Mouse (Mus musculus): ENCODE results near the gene Arhgef3. TPM values are rescaled to one million over a fixed set of nuclear protein-coding genes. Genes with fewer than 3 reads are reported as not detected.

The Arhgef3 gene
- total RNA-seq, 2 experiments from 2014 or later, result 5.8 to 6.3 TPM

DNA sequence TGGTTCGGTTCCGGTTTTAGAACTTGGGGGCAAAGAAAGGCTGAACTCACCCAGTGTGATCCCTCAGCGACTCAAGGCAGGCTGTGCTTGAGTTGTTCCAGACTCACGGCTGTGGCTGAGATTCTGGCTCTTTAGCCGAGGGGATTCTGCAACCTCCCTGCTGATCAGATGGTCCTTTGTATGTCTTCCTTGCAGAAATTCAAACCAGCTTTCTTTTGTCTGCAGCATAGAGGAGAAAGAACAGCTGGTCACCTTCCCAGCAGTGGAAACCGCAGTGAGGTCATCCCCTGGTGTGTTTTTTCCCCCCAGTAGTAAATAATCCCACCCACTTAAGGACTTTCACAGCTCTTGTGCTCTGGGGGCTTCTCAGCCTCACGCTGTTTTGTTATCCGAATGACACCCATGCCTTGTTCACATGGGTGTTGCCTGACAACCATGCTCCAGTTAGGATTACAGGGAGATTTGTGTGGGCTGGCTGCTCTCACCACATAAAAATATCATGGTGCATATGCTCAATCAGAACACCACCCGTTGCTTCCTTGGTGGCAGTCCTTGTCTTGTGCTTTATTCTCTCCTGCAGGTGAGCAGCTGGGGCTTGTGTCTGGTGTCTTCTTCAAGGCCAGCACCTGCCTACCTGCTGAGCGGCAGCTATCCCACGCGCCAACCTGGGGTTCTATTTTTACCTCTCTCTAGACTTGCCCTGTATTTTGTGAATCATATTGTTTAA, 8.8 kb upstream of the Arhgef3 start:
- no peak for ATAC-seq (replicated peaks; ENCODE audit: low FRiP score, poor library complexity, severe bottlenecking)

DNA sequence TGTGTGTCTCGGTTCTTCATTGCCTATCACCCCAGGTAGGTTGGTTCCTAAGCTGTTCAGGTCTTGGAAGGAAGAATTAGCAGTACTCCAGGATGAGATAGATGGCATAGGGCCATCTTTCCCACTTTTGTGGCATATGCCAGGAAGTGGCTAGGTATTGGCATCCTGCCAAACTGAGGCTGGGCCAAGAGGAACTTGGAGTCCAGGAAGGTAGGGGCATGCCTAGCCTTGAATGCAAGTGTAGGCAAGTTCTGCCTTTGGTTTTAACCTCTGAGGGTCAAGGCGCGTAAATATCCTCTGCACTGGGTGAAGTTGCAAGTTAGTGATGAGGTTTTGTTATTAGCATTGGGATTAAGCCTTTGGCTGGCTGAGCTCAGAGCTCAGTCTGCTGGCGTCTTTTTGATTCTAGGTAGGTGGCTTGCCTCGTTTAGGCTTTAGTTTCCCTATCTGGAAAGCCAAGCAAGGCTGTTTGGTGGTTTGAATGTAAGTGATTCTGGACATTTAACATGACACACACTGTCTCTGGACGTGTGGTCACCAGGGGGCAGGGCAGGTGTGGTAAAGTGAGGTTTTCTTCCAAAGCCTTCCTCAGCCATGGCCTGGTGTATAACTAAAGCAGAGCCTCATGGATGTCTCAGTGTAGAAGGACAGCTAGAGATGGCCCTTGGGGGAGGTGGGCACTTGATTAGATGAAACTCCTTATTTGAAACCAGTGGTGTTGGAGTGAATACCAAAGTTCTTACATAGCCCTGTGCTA, 5.8 kb upstream of the Arhgef3 start:
- ATAC-seq (replicated peaks; ENCODE audit: low FRiP score, poor library complexity, severe bottlenecking), result no peak

DNA sequence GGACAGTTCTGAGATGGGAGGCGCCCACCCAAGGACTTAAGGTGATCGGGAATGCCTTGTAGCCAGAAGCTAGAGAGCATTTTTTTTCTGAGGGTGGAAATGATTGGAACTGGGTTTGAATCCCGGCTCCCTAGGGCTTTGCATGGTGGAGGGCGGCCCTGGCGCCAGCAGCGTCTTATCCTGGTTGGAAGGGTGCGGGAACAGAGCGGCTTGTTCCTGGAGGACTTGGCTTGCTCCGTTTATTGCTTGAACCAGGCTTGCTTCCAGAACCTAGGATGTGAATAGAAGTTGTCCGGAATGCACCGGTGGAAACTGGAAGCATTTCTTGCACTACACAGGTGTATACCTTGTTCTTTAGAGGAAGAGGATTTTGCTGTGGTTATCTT, 569 bp downstream of the Arhgef3 start:
- no peak for ATAC-seq (replicated peaks; ENCODE audit: low FRiP score, poor library complexity, severe bottlenecking)

DNA sequence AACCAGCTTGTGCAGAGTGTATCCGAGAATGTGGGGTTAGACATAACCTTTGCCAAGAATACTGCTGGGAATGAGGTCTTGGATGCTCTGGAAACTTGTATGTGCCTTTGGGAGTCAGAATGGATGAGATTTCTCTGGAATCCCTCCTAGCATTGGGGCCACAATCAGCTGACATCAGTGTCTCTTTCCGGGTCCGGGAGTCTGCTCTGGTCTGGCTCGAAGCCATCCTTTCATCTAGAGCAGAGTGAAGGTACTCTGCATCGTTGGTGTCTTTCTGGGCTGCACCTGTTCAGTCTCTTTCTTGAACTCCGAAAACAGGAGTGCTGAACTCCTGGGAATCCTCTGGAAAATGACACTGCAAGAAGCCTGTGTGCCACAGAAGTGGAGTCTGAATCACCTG, 1.3 kb downstream of the Arhgef3 start:
- no peak for ATAC-seq (replicated peaks; ENCODE audit: low FRiP score, poor library complexity, severe bottlenecking)

DNA sequence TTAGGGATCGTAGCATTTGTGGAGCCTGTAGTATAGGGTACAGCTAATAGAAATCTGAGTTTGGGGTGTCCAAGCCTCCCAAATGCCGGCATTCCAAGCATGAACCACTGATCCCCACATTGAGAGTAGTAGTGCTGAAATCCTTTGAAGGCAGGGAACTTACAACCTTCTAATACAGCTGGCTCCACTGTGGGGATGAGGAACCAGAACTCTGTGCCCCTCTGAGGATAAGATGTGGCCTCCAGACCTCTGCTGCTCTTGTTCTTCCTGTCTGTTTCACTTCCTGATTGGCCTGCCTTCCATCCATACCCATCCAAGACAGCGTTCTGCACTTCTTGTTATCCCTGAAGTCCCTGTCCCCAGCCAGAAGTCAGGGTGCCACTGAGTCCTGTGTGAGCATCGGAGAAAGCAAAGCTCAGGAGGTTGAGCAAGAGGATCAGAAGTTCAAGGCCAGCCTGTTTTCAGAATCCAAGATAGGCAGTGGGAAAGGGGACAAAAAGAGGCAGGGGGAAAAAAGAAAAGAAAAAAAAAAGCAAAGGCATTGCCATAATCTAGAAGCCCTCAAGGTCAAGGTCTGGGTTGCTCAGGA, 2.0 kb downstream of the Arhgef3 start:
- no peak for ATAC-seq (replicated peaks; ENCODE audit: low FRiP score, poor library complexity, severe bottlenecking)

DNA sequence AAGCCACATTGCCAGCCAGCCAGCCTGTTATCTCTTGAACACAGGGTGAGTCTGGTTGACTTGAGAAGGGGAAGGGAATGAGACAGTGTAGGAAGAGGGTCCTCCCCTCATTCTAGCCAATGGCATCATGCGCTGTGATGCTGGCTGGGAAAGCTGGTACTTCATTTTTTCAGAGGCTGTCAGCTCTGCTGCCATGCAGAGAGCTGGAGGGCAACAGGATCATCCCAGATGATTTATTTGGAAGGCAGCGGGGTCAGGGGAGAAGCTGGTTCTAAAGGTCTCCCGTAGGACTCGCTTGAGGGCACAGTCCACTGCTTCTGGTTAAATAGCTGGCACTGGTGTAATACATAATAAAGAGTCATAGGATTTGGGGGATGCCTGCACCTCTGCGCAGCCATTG, 3.8 kb downstream of the Arhgef3 start:
- ATAC-seq (replicated peaks; ENCODE audit: low FRiP score, poor library complexity, severe bottlenecking), result no peak

DNA sequence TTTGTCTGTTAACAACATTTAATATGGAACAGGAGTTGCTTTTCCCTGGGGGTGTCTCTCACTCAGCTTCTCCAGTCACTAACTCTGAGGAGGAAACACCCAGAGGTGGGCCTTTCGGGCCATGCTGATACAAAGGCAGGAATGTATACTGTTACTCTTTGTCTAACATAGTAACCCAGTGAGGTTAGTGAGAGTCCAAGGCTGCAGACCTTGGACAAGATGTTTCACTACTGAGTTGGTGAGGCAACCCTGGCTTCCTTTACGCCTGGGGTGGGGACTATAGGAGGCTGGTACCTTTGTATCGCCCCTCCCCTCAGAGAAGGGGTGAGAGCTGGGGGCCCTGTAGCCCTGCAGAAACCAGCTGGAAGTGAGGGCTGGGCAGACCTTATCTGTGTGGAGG, 7.9 kb downstream of the Arhgef3 start:
- no peak for ATAC-seq (replicated peaks; ENCODE audit: low FRiP score, poor library complexity, severe bottlenecking)

DNA sequence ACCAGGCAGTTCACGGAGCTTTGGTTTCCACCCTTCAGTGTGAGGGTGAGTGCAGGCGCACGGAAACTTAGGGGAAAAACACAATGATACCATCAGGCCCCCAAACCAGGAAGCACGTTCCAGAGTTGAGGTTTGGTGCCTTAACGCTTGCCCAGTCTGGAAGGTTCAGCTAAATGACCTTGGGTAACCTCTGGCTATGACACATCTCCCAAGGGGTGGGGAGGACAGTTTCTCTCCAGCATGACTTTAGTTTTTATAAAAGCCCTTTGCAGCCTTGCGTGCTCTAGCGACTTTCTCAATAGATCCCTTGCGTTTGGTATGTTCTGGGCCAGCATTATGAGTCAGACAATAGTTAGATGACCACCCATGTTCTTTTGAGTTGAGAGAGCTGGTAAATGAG, 8.8 kb downstream of the Arhgef3 start:
- no peak for ATAC-seq (replicated peaks; ENCODE audit: low FRiP score, poor library complexity, severe bottlenecking)

DNA sequence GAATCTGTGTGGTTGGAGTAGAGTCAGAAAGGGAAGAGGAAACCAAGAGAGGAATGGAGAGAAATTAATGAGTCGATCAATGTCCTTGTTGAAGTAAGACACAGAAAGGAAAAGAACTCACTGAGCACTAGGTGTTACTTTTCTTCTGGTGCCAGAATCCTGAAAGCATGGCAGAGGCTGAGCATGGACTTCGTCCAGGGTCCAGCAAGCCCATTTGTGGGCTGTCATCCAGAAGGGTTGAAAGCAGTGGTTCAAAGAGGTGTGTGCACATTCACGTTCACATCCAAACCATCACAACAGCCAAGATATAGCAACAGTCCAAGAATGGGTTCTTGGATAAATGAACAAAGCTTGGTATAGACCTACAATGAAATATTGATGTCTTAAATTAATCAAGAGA, 15.3 kb downstream of the Arhgef3 start:
- no peak for ATAC-seq (replicated peaks; ENCODE audit: low FRiP score, poor library complexity, severe bottlenecking)

DNA sequence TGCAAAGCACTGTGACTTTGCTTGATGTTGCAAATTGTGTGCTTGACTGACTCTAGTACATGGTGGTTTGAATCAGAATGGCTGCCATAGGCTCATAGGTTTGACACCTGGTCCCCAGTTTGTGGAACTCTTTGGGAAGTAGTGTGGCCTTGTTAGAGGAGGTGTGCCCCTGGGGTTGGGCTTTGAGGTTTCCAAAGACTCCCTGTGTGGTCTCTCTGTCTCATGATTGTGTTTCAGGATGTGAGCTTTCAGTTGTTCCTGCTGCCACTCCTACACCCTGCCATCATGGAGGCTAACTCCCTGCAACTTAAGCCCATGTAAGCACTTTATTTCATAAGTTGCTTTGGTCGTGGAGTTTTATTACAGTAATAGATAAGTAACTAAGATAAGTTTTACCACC, 16.0 kb downstream of the Arhgef3 start:
- no peak for ATAC-seq (replicated peaks; ENCODE audit: low FRiP score, poor library complexity, severe bottlenecking)

DNA sequence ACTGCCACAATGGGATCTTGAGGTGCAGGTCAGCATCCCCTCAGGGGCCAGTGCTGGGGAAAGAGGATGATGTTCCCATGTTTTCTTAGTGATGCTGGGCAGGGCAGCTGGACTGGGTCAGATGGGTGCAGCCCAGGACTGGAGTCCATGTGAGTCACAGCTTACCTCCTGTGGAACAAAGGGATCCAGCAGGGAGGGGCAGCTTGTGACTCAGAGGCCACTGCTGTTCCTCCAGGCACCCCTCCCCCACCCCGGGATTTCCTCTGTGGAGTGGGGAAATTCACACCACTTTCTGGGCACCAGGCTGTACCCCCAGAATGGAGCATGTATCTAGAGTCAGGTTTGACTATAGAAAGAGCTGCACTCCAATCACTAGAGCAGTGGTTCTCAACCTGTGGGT, 16.8 kb downstream of the Arhgef3 start:
- ATAC-seq (replicated peaks; ENCODE audit: low FRiP score, poor library complexity, severe bottlenecking), result no peak

DNA sequence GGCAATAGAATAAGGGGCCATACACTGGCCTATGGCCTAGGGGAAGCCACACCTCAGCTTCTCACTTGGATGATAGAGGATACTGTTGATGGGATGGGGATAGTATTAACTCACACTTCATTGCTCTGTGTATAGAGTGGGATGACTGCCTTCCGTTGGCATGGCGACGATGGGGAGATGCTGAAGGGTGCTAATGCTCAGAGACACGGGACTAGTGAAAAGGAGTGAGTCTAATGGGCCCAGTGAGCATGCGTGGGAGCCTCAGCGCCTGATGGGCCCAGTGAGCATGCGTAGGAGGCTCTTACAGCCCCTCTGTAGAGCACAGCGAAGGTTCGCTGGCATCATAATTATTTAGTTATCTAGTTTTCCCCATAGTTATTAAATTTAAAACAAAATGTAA, 24.2 kb downstream of the Arhgef3 start:
- ATAC-seq (replicated peaks; ENCODE audit: low FRiP score, poor library complexity, severe bottlenecking), result no peak

DNA sequence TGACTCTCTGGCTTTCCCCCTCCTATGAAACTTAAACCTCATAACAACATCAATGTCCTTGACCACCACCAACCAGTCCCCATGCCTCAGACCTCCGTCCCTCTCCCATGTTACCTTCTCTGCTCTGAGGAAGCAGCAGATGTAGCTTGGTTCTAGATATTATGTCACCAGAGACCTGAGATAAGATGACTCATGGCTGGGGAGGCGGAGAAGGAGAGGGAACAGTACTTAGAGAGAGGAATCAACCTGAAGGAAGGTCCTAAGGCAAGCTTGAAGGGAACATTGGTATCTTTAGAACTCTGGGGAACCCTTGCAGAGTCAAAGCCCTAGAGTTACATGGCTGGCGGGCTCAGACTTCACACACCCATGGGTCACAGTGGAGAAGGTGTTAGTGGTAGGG, 25.3 kb downstream of the Arhgef3 start:
- no peak for ATAC-seq (replicated peaks; ENCODE audit: low FRiP score, poor library complexity, severe bottlenecking)

DNA sequence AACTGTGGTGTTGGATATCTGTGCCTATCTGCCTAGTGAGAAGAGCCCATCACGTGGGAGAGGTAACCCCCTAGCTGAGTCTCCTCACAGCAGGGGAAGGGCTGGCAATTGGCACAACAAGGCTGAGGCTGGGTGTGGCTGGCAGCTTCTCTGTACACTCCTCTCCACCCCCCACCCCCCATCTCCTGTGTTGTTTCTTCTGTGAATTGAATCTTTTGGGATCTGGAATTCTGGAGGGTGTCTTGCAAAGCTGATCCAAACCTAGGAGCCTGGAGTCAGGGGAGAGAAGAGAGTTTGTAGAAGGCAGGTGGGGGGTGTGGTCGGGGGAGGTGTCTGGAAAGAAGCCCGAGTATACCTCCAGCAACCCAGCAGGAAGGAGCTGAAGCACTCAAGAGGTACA, 26.8 kb downstream of the Arhgef3 start:
- no peak for ATAC-seq (replicated peaks; ENCODE audit: low FRiP score, poor library complexity, severe bottlenecking)

DNA sequence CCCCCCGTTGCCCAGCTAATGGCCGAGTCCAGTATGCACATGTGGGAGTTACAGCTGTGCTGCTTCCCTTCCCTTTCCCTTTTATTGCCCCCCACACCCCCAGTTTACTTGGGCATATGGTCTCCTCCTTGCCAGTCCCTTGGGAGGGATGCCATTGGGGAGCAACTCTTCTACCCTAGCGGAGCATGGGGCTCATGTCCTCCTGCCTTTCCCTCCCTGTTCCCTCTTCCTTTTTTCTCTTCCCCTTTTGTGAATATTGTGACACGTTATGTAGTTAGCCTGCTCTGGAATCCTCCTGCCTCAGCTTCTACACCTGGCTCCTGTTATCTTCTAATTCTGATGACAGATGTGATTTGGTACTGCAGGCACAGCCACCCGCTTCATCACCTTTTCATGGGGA, 28.0 kb downstream of the Arhgef3 start:
- no peak for ATAC-seq (replicated peaks; ENCODE audit: low FRiP score, poor library complexity, severe bottlenecking)

DNA sequence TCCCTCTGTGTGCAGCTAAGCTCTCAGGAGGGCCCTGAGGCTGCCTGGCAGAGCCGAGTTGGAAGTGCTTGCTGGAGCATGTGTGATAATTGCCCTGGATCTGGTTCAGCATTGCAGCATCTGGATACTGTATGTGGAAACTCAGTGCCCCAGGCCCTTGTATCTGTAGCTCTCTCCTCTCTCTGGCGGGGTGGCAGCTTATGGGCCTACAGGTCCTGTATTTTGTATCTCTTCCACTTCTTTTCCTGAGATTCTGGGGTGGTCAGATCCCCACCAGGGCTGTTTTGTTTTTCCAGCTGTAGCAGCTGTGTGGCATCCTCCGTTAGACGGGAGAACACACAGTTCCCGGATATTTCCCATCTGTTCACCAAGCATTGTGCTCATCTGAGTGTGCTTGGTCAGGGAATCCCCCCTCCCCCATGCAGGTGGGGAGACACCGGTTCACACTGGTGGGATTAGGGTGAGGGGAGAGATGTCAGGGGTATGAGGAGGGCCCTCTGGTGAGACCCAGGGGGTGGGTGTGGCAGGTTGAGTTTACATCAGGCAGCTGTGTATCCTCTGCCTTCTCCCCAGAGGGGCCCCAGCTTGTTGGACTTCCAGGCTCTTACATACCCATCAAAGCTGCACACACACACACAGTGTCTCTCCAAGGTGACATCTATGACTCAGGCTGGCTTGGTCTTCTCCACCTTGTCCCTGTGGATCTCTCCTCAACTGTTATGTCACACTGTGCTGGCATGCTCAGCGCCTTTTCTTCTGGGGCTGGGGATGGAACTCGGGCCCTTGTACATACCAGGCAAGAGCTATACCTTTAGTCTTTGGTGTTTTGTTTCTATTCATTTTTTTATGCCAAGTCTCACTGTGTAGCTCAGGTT, 30.7 kb downstream of the Arhgef3 start:
- ATAC-seq (replicated peaks; ENCODE audit: low FRiP score, poor library complexity, severe bottlenecking), result no peak

DNA sequence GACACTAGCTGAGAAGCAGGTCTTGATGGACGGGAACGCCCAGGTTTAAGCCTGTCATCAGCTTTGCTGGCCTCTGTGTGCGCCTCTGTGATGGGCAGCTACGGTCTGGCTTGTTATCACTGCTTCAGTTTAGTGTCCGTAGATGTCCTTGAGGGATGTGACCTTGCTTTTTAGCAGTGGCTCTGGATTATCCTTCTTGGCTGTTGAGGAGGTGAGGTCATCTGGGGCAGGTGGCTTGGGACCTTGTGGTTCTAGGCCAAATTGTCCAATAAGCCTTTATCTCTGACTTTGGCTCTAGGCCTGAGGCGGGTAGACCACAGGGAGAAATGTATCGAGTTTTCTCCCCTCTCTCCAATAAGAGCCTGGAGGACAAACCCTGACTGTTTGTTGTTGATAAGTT, 33.0 kb downstream of the Arhgef3 start:
- ATAC-seq (replicated peaks; ENCODE audit: low FRiP score, poor library complexity, severe bottlenecking), result no peak

DNA sequence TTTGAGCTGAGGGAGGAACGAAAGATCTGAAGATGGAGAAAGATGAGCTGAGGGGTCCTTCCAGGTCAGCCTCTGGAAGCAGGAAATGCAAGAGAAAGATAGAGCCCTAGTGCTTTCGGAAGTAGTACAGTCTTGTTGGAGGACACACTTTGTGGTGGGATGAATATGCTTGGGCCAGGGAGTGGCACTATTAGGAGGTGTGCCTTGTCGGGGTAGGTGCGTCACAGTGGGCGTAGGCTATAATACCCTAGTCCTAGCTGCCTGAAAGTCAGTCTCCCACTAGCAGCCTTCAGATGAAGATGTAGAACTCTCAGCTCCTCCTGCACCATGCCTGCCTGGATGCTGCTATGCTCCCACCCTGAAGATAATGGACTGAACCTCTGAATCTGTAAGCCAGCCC, 34.7 kb downstream of the Arhgef3 start:
- ATAC-seq (replicated peaks; ENCODE audit: low FRiP score, poor library complexity, severe bottlenecking), result no peak

DNA sequence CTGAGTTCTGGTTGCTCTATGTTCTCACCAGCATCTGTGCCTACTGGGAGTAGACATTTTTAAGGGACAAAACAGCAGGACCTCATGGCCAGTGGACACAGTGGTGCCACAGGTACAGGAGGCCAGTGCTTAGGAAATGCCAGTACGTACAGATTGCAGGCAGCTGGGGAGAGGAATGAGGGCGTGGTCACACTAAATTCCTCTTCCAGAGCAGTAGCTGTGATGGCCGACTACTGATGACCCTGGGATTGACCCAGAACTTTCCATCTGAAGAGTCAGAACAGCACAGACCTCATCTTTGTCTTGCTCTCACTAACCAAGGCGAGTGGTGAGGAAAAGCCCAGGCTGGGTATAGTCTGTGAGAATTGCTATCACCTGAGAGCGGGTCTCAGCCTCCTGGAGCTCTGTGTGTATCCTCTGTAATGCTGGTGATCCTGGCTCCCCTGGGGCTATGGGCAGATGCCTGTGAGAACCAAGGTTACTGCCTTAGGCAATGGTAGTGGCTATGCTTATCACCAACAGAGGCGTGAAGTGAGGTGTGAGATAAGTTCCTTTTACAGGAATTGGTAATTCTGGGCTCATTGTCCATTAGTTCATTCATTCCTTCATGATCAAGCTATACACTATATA, 35.4 kb downstream of the Arhgef3 start:
- ATAC-seq (replicated peaks; ENCODE audit: low FRiP score, poor library complexity, severe bottlenecking), result no peak

DNA sequence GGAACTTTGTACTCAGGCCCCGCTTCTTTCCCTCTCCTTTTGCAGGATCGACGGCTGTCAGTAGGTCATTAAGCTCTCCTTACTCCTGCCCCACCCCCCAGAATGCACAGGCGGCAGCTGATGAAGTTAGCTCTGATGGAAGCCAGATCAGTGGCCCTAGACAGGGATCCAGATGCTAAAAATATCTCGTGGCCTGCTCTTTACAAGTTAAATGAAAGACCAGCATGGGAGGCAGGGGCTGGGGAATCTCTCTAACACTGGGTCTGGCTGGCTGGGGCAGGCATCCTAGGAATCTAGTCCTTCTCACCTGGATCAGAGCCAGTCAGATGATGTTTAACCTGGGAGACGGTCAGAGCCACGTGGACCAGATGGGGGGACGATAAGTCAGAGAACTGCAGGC, 36.7 kb downstream of the Arhgef3 start:
- no peak for ATAC-seq (replicated peaks; ENCODE audit: low FRiP score, poor library complexity, severe bottlenecking)

Data from erythroid progenitor cell, adult 5-6 weeks (primary cell).